Mouse (Mus musculus) MEL (cell line): ENCODE measurements around the gene Ptprz1.

Experiments used
- ELF1 ChIP-seq: IDR thresholded peaks from 2 replicates; pipeline ENCODE4 v1.6.1; 2014; ENCODE audit warnings: low read depth, mild to moderate bottlenecking, inconsistent platforms, low read length, improper control_type of control experiment, moderate library complexity
- EP300 ChIP-seq, 2 experiments: IDR thresholded peaks; 2 replicates each; pipeline ENCODE4 v1.6.1; 2011; ENCODE audit warnings: improper control_type of control experiment in 2 of 2, low read length in 2 of 2, low read depth in 1 of 2, mild to moderate bottlenecking in 1 of 2
- MAFK ChIP-seq: IDR thresholded peaks from 2 replicates; pipeline ENCODE4 v1.6.1; 2011; ENCODE audit warnings: low read depth, mild to moderate bottlenecking, low read length, improper control_type of control experiment, borderline replicate concordance
- MAX ChIP-seq: IDR thresholded peaks from 2 replicates; pipeline ENCODE4 v1.6.1; 2011; ENCODE audit warnings: low read length, improper control_type of control experiment
- RAD21 ChIP-seq: IDR thresholded peaks from 2 replicates; pipeline ENCODE4 v1.6.1; 2011; ENCODE audit warnings: mild to moderate bottlenecking, low read depth, low read length, improper control_type of control experiment
- RCOR1 ChIP-seq: IDR thresholded peaks from 2 replicates; pipeline ENCODE4 v1.6.1; 2012; ENCODE audit warnings: low read depth, mild to moderate bottlenecking, inconsistent platforms, low read length, improper control_type of control experiment
- SMC3 ChIP-seq: IDR thresholded peaks from 2 replicates; pipeline ENCODE4 v1.6.1; 2011; ENCODE audit warnings: low read depth, low read length, improper control_type of control experiment

GRCm38 (mm10) chr6:22932768-22933265 lies 57.5 kb downstream of the Ptprz1 start:
- TF ChIP-seq ELF1 (no peak), MAX (no peak), EP300 (IDR thresholded peaks at IDR 0.05; ENCODE audit: low read depth in 1 of 2, low read length in 2 of 2) (no peak), MAFK (no peak), SMC3 (no peak), RAD21 (no peak), RCOR1 (no peak)
